Mouse (Mus musculus) natural killer cell, adult 2 months (primary cell): Measurements from ENCODE around the gene Xaf1.

ENCODE experiments used
- DNase-seq, 2 experiments: peaks; one replicate each; pipeline ENCODE4 v3.0.0; 2022; ENCODE audit warnings: low spot score in 2 of 2

Xaf1 gene

DNA sequence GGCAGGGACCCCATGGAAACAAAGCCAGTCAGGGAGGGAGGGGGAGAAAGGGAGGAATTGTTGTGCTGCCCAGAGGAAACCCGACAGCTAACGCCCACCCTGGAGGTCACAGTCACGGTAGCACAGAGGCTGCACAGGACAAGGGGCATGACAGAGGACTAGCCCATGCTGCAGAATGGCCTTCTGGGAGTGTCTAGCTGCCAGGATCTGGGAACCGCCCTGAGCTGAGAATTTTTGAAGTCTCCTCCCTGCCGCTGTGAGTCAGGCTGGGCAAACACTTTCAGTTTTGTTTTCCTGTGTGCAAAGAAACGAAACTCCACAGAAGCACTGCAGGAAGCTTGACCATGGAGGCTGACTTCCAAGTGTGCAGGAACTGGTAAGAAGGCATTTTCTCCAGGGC is at the start of gene Xaf1:
TSS of gene Xaf1 (plus strand) at position 296 of the 400 bp plus-strand sequence.
- DNase-seq: peak; percentile 52 to 60

DNA sequence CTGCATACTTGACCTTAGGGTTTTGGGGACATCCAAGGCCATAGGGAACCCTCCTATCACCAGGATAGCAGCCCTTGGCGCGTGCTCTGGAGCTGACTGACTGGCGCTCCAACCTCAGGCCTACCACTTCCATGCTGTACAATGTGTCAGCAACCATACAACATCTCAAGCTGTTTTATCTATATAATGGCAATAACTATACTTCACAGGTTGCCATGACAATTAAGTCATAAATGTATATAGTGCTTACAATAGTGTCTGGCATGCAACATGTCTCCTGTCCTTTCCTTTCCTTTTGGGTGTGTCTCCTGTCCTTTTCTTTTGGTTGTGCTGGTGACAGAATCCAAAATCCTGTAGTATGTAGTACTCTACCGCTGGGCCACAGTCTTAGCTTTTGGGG is 45.8 kb upstream of the Xaf1 start:
- DNase-seq: no peak

DNA sequence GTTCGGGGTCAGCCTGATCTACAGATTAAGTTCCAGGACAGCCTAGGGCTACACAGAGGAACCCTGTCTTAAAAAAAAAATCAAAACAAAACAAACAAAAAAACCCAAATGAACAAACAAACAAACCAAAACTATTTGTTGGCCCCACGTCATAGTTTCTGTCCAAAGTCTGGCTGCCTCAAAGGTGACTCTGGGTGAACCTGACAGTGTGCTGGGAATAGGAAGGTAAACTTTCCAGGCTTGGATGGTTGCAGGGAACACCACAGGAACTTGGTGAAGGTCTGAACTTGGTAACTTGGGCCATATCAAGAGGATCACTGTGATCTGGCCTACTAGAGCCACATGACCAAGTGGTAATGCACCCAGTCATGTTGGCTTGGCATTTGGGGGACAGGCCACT is 45.0 kb upstream of the Xaf1 start:
- DNase-seq: no peak

DNA sequence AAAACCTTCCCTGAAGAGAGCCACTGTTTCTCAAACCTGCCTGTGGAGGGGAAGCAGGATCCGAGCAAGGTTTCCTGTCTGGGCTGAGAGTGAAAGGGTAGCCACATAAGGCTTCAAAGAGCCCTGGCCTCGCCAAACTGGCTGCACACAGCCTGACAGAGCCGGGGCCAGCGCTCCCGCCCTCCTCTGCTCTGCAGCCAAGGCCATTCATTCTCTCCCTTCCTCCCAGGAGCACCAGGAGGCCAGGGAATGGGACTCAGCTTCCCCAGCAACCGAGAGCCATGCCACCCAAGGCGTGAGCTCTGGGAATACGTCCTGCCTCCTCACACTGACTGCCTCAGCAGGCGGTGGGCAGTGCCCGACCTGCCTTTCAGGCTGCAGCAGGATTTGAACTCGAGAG is 35.9 kb upstream of the Xaf1 start:
- DNase-seq: no peak

DNA sequence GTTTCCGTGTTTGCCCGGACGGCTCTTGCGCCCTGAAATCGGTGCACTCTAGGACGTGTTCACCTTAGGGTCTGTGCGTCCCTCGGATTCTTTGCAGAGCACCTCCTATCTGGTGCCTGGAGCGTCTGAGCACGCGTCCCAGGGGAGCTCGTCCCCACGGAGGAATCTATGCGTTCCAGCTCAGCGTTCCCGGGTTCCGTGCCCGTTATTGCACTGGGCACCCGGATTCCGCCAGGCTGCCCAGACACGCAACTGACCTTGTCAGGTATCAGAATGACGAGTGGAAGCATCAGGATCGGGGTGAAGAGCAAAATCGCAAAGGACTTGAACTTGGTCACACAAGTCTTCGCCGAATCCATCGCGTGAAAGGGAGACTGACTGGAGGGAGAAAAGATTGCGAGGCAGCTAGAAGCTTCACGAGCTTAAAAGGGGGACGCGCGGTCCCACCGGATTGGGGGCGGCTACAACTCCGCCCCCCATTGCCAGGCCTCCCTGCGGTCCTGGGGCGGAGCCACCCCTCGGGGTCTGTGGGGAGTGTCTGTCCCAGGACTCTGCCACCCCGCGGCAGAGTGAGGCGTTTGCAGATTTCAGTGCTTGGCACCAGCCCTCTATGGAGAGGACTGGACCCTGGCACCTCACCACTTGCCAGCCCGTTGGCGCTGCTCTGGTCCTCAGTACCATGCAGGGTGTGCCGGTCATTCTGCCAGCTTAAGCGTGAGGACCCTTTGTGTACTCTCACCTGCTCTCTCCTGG is 35.0 kb upstream of the Xaf1 start:
- peak in 1 of 2 experiments; percentile 8 for DNase-seq

DNA sequence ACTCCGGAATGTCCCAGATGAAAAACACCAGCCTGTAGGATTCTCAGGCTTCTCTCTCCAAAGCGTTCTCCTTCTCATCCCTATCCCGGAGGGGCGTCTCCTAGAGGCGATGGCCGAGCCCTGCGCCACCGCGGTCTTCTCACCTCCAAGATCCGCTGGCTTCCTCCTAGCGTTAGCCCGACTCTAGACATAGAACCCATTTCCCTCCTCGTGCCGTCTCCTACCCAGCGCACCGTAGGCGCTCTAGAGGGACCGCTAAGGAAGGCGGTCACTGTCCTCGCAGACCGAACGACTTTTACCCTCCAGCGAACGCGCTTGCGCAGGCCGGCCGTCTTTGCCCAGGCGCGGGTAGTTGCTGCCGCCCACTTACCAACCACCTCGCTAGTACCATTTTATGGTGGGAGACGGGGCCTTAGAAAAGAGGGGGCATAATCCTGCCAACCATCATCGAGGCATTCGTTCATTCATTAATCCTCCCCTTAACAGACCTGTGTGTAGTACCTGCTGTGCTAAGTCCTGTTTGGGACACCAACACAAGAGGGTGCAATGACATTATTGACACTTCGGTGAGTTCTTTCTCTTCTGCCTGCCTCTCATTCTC is 34.4 kb upstream of the Xaf1 start, which contains the start of gene Slc13a5:
TSS of gene Slc13a5 (minus strand) at position 263 of the 601 bp plus-strand sequence.
- DNase-seq: no peak

DNA sequence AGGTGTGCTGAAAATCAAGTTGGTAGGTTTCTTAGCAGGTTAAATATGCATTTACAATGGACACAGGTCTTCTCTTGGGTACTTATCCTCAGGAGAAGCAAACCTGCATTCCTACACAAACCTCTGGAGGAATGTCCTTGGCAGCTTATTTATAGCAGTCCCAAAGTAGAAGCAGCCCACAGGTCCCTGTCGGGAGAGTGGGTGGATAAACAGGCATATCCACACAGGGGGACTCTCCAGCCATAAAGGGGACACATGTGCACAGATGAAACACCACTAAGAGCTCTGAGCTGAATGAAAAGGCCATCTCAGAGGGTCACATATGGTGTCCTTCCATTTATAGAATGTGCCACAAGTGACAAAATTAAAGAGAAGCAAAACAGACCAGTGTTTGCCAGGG is 29.7 kb upstream of the Xaf1 start:
- no peak for DNase-seq

DNA sequence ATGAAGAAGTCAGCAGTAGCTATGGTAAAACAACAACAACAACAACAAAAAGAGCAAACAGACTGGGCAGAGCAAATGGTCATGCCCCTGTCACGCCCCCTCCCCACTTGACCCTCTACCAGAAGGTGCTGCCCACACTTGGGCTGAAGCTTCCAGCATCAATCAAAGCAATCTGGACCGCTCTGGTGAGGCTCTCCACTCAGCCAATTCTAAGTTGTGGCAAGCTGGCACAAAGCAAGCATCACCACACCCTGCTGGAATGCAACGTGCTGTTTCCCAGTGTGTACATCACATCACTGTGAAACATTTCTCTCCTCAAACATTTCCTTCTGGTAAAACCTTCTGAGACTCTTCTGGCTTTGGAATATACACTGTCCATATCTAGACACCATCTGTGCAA is 28.1 kb upstream of the Xaf1 start:
- no peak for DNase-seq

DNA sequence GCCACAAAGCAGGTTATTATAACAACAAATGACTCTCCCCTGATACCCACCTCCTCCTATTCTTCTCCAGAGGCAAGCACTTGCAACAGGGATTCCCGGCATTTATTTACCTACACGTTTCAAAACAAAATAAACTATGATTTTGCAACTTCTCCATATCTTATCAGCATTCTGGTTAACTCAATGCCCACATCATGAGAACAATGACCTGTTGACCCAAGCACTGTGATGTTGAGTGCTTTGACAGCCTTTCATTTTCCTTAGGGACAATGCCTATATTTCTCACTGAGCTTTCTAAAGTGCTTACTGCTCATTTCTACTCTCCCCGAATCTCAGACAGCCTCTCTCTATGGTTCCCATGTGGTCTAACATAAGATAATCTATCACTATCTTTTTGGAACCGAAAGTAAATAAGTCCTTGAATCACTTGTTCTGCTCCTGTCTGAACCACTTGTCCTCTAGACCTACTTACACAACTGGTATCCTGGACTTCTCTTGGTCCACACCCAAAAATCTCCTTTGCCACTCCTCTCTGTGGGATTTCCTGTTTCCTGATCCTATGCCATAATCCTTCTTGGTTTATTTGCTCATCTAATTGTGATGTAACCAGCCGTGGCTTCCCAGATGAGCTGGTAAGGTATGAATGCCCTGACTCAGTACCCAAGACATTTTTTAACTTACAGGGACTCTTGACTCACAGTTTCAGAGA is 20.1 kb upstream of the Xaf1 start:
- no peak for DNase-seq

DNA sequence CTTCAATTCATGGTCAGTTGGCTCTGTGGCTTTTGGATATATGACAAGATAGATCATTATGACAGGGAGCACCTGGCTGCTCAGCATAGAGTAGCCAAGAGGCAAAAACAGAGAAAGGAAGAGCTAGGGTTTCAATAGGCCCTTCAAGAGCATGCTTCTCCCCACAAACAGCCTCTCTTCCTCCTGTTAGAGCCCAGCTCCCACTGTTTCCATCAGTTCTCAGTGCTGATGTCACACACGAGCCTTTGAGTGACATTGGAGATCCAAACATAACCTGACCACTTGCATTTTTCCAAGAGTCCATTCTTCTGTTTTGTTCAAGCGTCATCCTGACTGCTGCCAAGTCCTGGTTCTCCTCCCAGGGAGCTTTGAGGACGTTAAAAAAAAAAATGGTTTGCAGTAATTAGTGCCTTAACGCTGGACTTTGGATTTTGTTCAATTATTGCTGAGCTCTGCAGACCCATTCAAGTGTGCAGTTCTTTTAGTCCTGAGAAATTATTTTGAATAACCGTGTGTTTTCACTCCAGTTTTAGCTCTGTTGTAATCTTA is 19.5 kb upstream of the Xaf1 start:
- DNase-seq: no peak

DNA sequence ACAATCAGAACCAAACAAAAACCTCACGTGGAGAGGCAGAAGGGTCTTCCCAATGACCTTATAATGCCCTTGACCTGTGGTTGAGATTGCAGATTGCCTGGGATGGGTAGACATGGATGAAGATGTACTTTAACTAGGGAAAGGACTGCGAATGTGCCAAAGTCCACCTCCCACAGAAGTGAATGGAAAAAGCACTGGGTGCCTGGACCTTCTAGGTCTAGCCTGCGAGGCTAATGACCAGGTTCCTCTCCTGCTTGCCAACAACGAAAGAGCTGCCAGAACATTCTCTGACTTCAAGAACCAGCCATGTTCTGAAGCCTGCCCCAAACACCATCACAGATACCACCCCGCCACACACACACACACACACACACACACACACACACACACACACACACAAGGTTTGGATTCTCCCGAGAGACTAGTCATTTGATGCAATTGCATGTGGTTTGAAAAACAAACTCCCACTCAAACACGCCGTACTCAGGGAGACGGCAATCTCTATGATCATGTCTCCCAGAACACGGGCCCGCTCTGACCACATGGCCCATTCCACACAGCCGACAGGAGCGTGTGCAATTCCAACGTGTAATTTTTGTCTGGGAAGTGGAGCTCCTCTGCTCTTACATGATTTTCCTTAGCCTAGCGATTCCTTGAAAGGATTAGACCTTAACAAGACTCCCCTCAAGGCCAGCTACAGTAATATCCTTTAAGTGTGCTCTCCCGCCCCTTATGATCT is 17.8 kb upstream of the Xaf1 start:
- no peak for DNase-seq

DNA sequence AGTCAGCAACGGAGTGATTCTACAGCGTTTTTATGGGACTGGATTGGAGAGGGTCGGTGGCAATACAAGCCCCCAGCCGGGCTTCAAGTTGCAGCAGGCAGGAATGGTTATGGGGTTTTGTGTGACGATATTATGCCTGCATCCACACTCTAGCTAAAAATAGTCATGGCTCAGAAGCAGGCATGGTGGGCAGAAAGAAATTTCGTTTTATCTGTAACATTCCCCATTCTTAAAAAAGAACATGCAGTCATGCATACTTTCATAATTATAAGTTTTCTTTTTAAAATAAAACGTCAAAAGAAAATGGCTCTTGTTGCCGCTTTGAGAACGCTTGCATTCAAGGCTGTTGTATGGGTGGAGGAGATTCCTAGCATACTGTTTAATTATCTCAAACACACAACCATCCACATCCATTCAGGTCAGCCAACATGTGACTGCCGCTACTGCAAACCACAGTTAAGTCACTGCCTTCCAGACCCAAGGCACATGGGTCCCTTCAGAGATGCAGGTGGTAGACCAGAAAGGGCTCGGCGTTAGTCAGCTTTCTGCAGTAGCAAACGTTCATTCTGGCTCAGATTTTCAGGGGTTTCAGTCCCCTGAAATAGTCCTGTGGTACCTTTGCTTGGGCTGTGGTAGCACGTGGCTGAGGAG is 16.8 kb upstream of the Xaf1 start:
- DNase-seq: no peak

DNA sequence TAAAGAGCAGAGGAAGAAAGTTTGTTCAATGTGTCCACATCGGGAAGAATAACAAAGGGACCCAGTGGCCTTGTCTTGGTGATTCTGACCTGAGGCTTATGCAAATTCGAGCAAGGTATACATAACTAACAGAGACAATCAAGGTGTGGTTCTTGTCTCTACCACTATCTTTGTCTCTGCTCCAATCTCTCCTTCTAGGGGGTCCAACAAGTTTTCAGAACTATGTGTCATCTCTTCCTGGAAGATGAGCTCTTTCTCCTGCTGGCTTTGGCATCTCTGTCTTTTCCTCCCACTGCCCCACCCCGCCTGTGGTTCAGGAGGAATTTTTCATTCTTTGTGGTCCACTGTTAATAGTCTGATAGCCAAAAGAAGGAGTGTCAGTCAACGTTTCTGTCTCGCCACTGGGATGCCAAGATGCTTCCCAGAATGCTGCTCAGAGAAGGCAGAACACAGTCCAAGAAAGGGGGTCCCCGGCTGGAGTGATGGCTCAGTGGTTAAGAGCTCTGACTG is 15.4 kb upstream of the Xaf1 start:
- no peak for DNase-seq

DNA sequence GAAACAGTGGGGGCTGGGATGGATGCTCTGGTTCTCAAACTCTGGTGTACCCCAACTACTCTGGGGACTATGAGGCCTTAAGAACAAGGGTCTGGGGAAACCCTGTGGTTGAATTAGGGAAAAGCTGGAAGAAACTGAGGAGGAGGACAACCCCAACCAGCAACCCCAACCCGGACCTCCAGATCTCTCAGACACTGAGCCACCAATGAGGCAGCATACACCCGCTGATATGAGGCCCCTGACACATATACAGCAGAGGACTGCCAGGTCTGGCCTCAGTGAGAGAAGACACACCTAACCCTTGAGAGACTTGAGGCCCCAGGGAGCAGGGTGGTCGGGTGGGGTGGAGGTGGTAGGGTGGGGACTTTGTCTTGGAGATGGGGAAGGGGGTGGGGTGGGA is 14.8 kb upstream of the Xaf1 start:
- no peak for DNase-seq

DNA sequence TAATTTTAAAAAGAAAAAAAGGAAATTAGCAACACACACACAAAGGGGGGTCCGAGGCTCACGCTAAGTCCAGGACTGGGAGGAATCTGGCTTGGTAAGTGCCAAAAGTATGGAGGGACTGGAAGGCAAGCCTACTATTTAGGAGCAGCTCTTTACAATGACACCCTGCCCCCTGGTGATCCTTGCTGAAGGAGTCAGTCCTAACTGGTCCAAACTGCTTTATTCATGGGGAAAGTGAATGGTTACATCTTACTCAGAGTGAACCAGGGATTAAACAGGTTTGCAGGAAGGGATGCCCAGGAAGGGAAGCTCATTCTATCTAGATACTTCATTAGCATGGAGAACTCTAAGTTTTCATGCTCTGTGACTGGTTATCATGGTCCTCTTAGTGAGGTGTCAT is 14.3 kb upstream of the Xaf1 start:
- no peak for DNase-seq

DNA sequence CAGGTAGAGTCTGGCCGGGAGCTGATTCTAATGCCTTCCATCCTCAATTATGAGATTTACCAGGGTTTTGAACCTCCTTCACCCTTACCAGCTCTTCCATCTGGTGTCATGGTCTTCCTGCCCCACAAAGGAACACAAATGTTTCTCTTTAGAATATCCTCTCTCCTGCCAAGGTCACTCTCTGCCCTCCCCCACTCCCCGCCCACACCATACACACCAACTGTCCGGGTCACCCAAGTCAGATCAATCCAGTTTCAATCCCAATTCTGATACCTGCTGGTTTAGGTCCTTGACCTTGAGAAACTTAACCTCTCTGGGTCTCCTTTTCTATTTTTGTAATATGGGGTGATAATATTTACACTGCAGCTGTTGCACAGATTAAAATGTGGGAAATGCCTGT is 13.9 kb upstream of the Xaf1 start:
- DNase-seq: no peak

DNA sequence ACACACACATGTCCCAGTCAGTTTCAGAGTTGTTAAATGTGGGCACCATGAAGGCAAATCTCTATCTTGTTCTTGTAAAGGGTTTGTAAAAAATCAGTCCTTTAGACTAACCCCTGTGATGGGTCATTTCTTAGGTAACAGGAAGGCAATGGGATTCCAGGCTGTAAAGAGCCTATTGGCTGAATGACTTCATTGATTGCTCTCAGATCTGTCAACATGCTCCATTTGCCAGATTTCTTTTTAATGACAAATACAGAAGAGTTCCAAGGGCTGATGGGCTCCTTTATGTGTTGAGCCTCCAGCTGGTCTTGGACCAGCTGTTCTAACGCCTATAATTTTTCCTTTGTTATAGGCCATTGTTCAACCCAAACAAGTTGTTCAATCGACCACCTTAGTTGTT is 8.3 kb upstream of the Xaf1 start:
- no peak for DNase-seq

DNA sequence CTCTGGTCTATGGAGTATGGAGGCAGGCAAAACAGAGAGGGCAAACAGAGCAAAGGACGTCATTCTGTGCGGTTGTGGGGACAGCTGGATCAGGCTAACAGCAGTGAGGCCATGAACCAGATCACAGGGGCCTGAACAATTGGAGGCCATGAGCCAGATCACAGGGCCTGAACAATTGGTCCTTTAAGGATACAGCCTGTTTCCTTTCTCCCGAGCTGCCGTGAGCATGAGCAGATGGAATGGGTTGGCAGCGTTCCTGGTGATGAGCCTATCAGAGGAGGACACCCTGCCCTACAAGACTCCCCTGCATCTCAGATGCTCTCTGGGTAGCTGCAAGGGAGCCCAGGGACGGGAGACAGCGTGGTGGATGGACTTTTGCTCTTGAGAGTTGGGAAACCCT is 801 bp downstream of the Xaf1 start:
- no peak for DNase-seq

DNA sequence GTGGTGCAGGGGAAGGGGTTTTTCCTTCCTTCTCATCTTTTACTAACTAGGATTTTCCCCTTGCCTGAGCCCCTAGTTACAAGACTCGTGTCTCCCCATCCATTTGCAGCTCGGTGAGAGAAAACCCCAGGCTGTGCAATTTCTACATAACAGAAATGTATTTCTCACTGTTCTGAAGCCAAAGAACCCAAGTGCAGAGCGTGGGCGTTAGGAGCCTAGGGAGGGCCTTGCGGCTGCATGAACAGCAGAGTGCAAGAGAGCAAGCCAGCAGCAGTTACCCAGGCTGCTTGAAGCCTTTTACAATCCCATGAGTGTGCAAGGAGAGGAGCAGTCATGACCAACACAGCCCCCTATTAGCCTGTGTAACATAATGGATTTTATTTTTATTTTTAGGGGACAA is 6.0 kb downstream of the Xaf1 start:
- DNase-seq: no peak

DNA sequence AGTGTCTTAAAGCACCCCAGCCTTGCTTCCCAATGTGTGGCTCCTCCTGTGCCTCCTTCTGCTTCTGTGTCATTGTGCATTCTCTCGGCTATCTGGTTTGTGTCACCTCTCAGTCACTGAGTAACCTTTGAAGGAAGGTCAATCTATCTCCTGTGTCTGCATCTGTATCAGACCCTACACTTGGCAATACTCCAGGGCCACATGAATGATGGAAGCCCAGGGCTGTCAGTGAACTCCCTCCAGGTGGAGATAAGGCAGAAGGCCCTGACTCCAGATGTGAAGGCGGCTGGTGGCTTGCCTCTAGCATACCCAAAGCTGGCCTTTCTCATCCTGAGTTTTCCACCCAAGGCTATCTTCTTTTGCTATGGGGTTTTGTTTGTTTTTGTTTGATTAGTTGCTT is 7.6 kb downstream of the Xaf1 start:
- DNase-seq: no peak

DNA sequence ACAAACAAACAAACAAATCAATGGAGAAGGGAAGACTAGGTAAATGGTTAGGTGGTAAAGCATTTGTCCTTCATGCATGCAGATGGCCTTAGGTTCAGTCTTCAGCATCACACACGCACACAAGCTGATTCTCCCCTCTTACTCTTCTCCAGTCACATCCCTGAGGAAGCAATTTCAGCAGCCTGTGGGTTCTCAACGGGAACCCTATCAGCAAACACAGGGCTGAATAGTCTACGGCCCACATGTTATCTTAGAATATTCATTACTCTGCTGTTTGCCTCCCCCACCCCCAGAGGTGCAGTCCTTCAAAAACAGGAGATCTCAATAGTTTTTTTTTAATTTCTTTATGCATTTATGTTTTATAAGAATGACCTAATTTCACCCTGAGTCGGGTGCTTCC is 9.1 kb downstream of the Xaf1 start:
- no peak for DNase-seq
